Mouse (Mus musculus) monocyte, adult 5-6 weeks (primary cell): ENCODE results near the gene Gm42669. TPM values are rescaled to one million over a fixed set of nuclear protein-coding genes. Genes with fewer than 3 reads are reported as not detected.

ENCODE experiments used
- ATAC-seq: fragments of 153-309, 156-312 bp; replicated peaks from 2 replicates; pipeline ENCODE4 v1.8.0; 2017; ENCODE audit warnings: mild to moderate bottlenecking; ENCODE audit not compliant: low TSS enrichment, insufficient number of reproducible peaks, severe bottlenecking, poor library complexity, low FRiP score
- total RNA-seq: library from RNA; stranded (forward); fragments of 200-1000, 200-491, 200-594 nt; gene quantifications from 3 replicates; pipeline ENCODE4 v1.2.3, GENCODE M21; 2017

Gm42669 gene
- total RNA-seq, 1 experiment from 2014 or later, result 0.76 TPM

DNA sequence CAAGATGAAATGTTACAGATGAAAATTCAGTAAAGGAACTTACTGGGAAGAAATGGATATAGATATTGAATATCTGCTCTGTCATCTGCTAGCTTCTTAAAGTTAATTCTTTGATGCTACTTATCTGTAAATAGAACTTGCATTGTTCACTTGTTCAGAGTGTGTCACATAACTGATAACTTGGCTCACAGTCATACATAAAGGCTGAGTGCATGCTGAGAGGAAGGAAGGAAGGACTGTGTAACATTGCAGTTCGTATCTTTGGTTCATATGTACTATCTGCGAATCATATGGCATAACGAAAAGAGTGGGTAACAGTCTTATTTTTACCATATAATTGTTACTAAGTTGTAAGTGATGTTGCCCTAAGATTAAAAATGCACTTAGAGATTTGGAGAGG, 113.9 kb downstream of the Gm42669 start:
- ATAC-seq, result no peak

Other genes with a start within 250 kb of the Gm42669 start
- gene Tgfbr3, start 218.0 kb upstream of the Gm42669 start, total RNA-seq, result 24.6 to 31.2 TPM (median 27.4 TPM) in 3 replicates
- gene Brdt, start 176.5 kb upstream of the Gm42669 start, total RNA-seq, result 0.29 to 1.1 TPM (median 0.32 TPM) in 3 replicates
- not detected in 3 replicates for gene Ephx4, start 104.9 kb upstream of the Gm42669 start, total RNA-seq
- not detected in 3 replicates for gene Lpcat2b, start 76.1 kb upstream of the Gm42669 start, total RNA-seq
- 4.3 to 6.7 TPM (median 4.9 TPM) in 3 replicates for gene Btbd8, start 69.6 kb upstream of the Gm42669 start, total RNA-seq
- 0.10 TPM in 1 of 3 replicates, not detected in the others for gene 1700028K03Rik, start 27.1 kb downstream of the Gm42669 start, total RNA-seq
- gene Rpap2, start 89.8 kb downstream of the Gm42669 start, total RNA-seq, result 13.2 to 30.6 TPM (median 14.8 TPM) in 3 replicates
- gene Glmn, start 90.3 kb downstream of the Gm42669 start, total RNA-seq, result 1.2 to 11.4 TPM (median 10.2 TPM) in 3 replicates
- gene Gfi1, start 218.4 kb downstream of the Gm42669 start, total RNA-seq, result 3.3 to 15.9 TPM (median 3.8 TPM) in 3 replicates